Mouse (Mus musculus) liver, postnatal 0 days (tissue): ENCODE measurements around the gene Zic3. TPM values are rescaled to one million over a fixed set of nuclear protein-coding genes. Genes with fewer than 3 reads are reported as not detected.

ENCODE experiments used
- ATAC-seq: fragments of 200-750 bp; cut with Nextera tagmentation; 2 replicates; pipeline ENCODE4 v1.8.0; 2017; ENCODE audit warnings: mild to moderate bottlenecking, moderate library complexity
- DNase-seq: peaks from one replicate; pipeline ENCODE4 v3.0.0-alpha.2; 2016
- H3K27ac ChIP-seq: fragments of 300-500 bp; sonication (generic); 2 replicates; pipeline ENCODE4 v1.5.1; 2014; ENCODE audit warnings: antibody characterized with exemption, moderate library complexity, mild to moderate bottlenecking, low read depth
- H3K27me3 ChIP-seq: fragments of 300-500 bp; sonication (generic); 2 replicates; pipeline ENCODE4 v1.6.1; 2014; ENCODE audit warnings: low read length, control low read depth, mixed read lengths; ENCODE audit not compliant: insufficient read depth
- H3K36me3 ChIP-seq: fragments of 300-500 bp; sonication (generic); replicated peaks from 2 replicates; pipeline ENCODE4 v1.6.1; 2014; ENCODE audit warnings: mild to moderate bottlenecking, control low read depth, low read length, moderate library complexity, mixed read lengths; ENCODE audit not compliant: insufficient read depth
- H3K4me1 ChIP-seq: fragments of 300-500 bp; sonication (generic); 2 replicates; pipeline ENCODE4 v1.6.1; 2014; ENCODE audit warnings: antibody characterized with exemption, mild to moderate bottlenecking, control low read depth; ENCODE audit not compliant: insufficient read depth
- H3K4me2 ChIP-seq: fragments of 300-500 bp; sonication (generic); 2 replicates; pipeline ENCODE4 v1.6.1; 2014; ENCODE audit warnings: low read depth, mild to moderate bottlenecking, low read length, moderate library complexity, mixed read lengths
- H3K4me3 ChIP-seq: fragments of 300-500 bp; sonication (generic); 2 replicates; pipeline ENCODE4 v1.5.1; 2014; ENCODE audit warnings: low read depth, low read length
- H3K9ac ChIP-seq: fragments of 300-500 bp; sonication (generic); replicated peaks from 2 replicates; pipeline ENCODE4 v1.6.1; 2014; ENCODE audit warnings: mild to moderate bottlenecking, moderate library complexity
- H3K9me3 ChIP-seq: fragments of 300-500 bp; sonication (generic); 2 replicates; pipeline ENCODE4 v1.6.1; 2016; ENCODE audit warnings: mild to moderate bottlenecking, control low read depth, low read length, mixed read lengths
- CTCF ChIP-seq: sonication (generic); IDR thresholded peaks from 2 replicates; pipeline ENCODE4 v1.5.1; 2016; ENCODE audit warnings: antibody characterized with exemption, low read depth
- EP300 ChIP-seq: IDR thresholded peaks from 2 replicates; pipeline ENCODE4 v1.6.1; 2016; ENCODE audit warnings: antibody characterized with exemption, low read depth, mild to moderate bottlenecking
- WGBS: fragments of 180-500 bp; shearing (Covaris S2); extraction: QIAGEN DNeasy Blood & Tissue Kit; methylation state at CpG from one replicate; pipeline ENCODE4 v1.1.7; 2014; ENCODE audit not compliant: insufficient replicate concordance; 5-methylcytosine and 5-hydroxymethylcytosine counted together
- polyA plus RNA-seq: library from polyadenylated mRNA; unstranded; fragments of >200 nt; fragmentation: Nextera tagmentation; extraction: Ambion mirVana; gene quantifications from 2 replicates; pipeline ENCODE4 v1.2.1, GENCODE M21; 2015

Gene Zic3
- polyA plus RNA-seq, 1 experiment from 2014 or later, result not detected

- Histone ChIP-seq H3K4me1 (no peaks in the 10 kb centered on the region), H3K27ac (no peak overlapping the region), H3K4me3 (no peak overlapping the region), H3K27me3 (peaks cover 48% of the 10 kb centered on the region), H3K36me3 (no peaks in the 10 kb centered on the region), H3K4me2 (no peak overlapping the region), H3K9me3 (no peaks in the 10 kb centered on the region), H3K9ac (no peak overlapping the region)
- TF ChIP-seq CTCF, result no peak
- TF ChIP-seq EP300, result no peak
- WGBS, result 19% methylated on average over 29 of the region's 29 CpGs
- DNase-seq (no peak), ATAC-seq (no peak)
Observed at GRCm38 (mm10) chrX:58015336-58015945, 7.1 kb upstream of the Zic3 start.

- H3K4me2 ChIP-seq, result no peak overlapping the region
- H3K27me3 ChIP-seq, result peaks cover 48% of the 10 kb centered on the region
- H3K36me3 ChIP-seq, result no peaks in the 10 kb centered on the region
- no peak for TF ChIP-seq CTCF
- H3K27ac ChIP-seq, result no peak overlapping the region
- DNase-seq (no peak), ATAC-seq (no peak)
- H3K9ac ChIP-seq, result no peak overlapping the region
- H3K4me3 ChIP-seq, result no peak overlapping the region
- H3K9me3 ChIP-seq, result no peaks in the 10 kb centered on the region
- WGBS, result 18% methylated on average over 24 of the region's 24 CpGs
- H3K4me1 ChIP-seq, result no peaks in the 10 kb centered on the region
Observed at GRCm38 (mm10) chrX:58018720-58019119, 3.8 kb upstream of the Zic3 start.

DNA sequence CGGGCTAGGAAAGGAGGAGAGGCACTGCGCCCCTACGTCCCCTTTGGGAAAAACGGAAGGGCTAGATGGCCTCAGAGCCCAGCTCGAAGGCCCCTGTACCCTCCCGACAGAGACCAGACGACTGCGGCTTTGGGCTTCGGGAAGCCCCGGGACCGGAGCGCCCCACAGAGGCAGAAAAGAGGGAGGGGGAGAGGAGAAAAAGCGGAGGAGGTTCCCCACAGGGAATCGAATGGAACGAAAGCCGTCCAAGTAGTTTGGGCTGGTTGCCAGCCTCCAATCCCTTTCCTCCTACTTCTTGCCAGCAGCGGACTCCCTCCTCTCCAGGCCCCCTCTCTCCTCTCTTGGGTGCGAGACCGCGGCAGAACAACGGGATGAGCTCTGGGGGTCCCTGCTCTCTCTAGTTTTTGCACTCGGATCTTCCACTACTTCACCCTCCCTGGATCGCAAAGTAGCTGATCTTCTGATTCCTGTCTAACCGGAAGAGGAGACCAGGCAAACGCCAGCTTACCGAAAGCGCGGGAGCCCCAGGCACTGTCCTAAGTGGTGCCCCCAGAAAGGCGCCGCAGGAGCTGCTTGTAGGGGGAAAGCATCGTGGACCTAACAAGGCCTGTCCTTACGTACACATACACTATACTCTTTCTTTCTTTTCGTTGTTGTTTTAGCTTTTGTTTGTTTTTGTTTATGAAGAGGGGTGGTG lies 3.1 kb upstream of the Zic3 start:
- TF ChIP-seq EP300, result no peak
- no peak for TF ChIP-seq CTCF
- no peak overlapping the region for H3K9ac ChIP-seq
- 17% methylated on average over 31 of the region's 33 CpGs for WGBS
- H3K4me3 ChIP-seq, result no peak overlapping the region
- H3K4me1 ChIP-seq, result no peaks in the 10 kb centered on the region
- ATAC-seq (no peak), DNase-seq (no peak)
- no peaks in the 10 kb centered on the region for H3K36me3 ChIP-seq
- H3K27me3 ChIP-seq, result peaks cover 42% of the 10 kb centered on the region
- no peak overlapping the region for H3K4me2 ChIP-seq
- no peak overlapping the region for H3K27ac ChIP-seq
- H3K9me3 ChIP-seq, result no peaks in the 10 kb centered on the region

DNA sequence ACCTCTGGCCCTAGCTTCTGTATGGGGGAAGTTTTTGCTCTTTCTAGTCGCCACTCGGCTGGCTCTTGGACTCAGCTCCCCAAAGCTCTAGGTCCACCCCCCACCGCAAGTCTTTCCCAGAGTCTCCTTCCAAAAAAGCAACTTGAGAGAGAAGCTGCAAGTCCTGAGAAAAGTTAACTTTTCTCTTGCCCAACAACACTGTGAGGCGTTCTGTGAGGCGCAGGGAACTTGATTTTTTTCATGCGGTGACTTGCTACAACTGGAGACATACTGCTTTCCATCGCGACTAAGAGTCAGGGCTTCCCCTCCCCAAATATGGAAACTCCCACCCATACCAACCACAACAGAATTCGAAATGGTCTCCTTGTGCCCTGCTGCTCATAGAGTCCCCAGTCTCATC lies 5.1 kb downstream of the Zic3 start:
- no peak overlapping the region for H3K4me2 ChIP-seq
- no peaks in the 10 kb centered on the region for H3K4me1 ChIP-seq
- peaks cover 55% of the 10 kb centered on the region for H3K27me3 ChIP-seq
- DNase-seq, result no peak
- TF ChIP-seq CTCF, result no peak
- TF ChIP-seq EP300, result no peak
- no peak overlapping the region for H3K9ac ChIP-seq
- no peak overlapping the region for H3K27ac ChIP-seq
- WGBS, result 11% methylated on average over 9 of the region's 9 CpGs
- no peaks in the 10 kb centered on the region for H3K9me3 ChIP-seq
- ATAC-seq, result no peak
- H3K36me3 ChIP-seq, result no peaks in the 10 kb centered on the region
- no peak overlapping the region for H3K4me3 ChIP-seq

DNA sequence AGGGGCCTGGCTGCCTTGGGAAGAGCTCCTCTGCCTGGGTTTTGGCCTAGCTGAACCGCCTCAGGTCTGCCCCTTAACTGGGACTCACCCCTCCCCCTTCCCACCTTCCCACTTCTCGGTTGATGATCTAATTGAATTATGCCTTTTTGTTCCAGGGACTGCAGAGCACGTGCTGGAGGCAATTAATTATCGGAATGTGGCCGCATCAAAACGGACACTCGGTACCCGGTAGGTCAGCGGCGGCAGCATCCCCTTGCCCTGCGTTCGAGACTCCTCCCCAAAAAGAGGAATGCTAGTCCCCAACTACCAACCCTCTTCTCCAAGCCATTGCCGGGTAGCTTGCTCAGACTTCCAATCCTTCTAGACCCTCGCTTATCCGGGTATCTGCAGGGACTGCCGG lies 5.6 kb downstream of the Zic3 start:
- Histone ChIP-seq H3K9me3 (no peaks in the 10 kb centered on the region), H3K27ac (no peak overlapping the region), H3K4me3 (no peak overlapping the region), H3K9ac (no peak overlapping the region), H3K4me2 (no peak overlapping the region), H3K27me3 (peaks cover 59% of the 10 kb centered on the region), H3K36me3 (no peaks in the 10 kb centered on the region), H3K4me1 (no peaks in the 10 kb centered on the region)
- 11% methylated on average over 16 of the region's 16 CpGs for WGBS
- DNase-seq, result no peak
- TF ChIP-seq EP300 (no peak), CTCF (no peak)
- no peak for ATAC-seq

- H3K4me3 ChIP-seq, result no peak overlapping the region
- no peak for ATAC-seq
Observed at GRCm38 (mm10) chrX:58028858-58029257, 6.4 kb downstream of the Zic3 start.

More at GRCm38 (mm10) chrX:58028858-58029257, 6.4 kb downstream of the Zic3 start:
- Histone ChIP-seq H3K4me2 (no peak overlapping the region), H3K27me3 (peaks cover 63% of the 10 kb centered on the region), H3K27ac (no peak overlapping the region), H3K9ac (no peak overlapping the region), H3K4me1 (no peaks in the 10 kb centered on the region), H3K36me3 (no peaks in the 10 kb centered on the region), H3K9me3 (no peaks in the 10 kb centered on the region)
- no peak for TF ChIP-seq EP300
- TF ChIP-seq CTCF, result no peak
- WGBS, result 21% methylated on average over 8 of the region's 8 CpGs
- no peak for DNase-seq
